Mouse (Mus musculus) thymus, postnatal 25 days (tissue): Measurements from ENCODE around the gene Cts3.
"Not testable (repeated sequence)": the region's sequence is repeated elsewhere in the genome, so short reads cannot be mapped to it uniquely, and the experiment has no call there.

Experiments
- DNase-seq: peaks from one replicate; pipeline ENCODE4 v3.0.0; 2022

Cts3 gene

DNA sequence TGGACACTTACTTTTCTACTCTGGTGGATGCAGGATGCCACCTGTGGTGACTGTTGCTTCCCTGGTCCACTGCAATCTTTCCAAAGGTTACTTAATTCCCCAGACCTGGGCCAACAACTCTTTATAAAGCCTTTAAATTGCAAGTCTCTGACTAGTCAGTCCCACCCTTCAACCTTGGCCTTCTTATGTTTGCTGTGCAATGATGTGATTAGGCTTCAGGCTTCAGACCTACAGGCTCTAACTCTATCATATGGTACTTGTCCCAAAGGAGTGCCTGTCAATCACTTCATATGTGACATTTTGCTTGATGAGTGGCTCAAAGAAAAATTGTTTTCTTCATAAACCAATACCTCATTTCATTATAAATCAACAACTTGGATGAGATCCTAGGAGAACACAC, at the start of gene Cts3:
Cts3 (minus strand) TSS at position 101 of the 400 bp plus-strand sequence.
- no peak for DNase-seq

DNA sequence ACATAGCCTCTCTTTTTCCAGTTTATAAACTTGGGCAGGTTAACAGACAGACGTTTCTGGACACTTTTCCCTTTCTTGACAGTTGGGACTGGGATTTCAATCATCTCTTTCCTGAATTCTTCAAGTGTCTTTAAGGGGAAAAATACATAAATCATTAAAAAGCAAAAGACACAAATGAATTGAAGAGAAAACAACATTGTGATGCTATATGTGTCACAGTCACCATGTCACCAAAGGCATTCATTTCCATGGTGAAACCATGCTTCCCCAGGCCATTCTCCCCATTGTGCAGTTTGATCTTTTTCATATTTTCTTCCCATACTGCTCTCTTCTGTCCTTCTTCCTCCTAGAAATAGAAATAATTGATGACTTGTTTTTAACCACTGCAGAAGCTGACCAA, 1.9 kb downstream of the Cts3 start, which contains the start of gene Gm49352:
Gm49352 (minus strand) TSS at position 101 of the 400 bp plus-strand sequence.
- DNase-seq, result not testable (repeated sequence)

GRCm38 (mm10) chr13:61541631-61542030, 28.3 kb downstream of the Cts3 start, which contains the start of gene Ctsm:
Gene Ctsm (minus strand): TSS chr13:61541839.
- no peak for DNase-seq
